Mouse (Mus musculus): ENCODE data around the gene Oaz2.

GRCm38 (mm10) chr9:65642546-65642945, 25.3 kb upstream of the Oaz2 start:
- no peak for TF ChIP-seq CTCF (IDR thresholded peaks at IDR 0.05; ENCODE audit: low read depth, low read length)
- no peak for TF ChIP-seq POLR2A (IDR thresholded peaks at IDR 0.05; ENCODE audit: borderline replicate concordance, low read depth, low read length)
